Mouse (Mus musculus) erythroblast, embryonic 14.5 days (primary cell): ENCODE data around the gene Gm49393.

Experiments
- GATA1 ChIP-seq: IDR thresholded peaks from 2 replicates; pipeline ENCODE4 v1.6.1; 2012; ENCODE audit warnings: low read length, inconsistent platforms, mixed read lengths
- TAL1 ChIP-seq: IDR thresholded peaks from 3 replicates; pipeline ENCODE4 v1.6.1; 2012; ENCODE audit warnings: low read length, inconsistent platforms, mixed read lengths

- no peak for TF ChIP-seq TAL1
- TF ChIP-seq GATA1: no peak
Observed at GRCm38 (mm10) chr13:60864281-60864680, 71.1 kb downstream of the Gm49393 start, which contains the start of gene 4930486L24Rik.
